8 mouse cellular contexts compared by ENCODE assay signal in the genomic region with DNA sequence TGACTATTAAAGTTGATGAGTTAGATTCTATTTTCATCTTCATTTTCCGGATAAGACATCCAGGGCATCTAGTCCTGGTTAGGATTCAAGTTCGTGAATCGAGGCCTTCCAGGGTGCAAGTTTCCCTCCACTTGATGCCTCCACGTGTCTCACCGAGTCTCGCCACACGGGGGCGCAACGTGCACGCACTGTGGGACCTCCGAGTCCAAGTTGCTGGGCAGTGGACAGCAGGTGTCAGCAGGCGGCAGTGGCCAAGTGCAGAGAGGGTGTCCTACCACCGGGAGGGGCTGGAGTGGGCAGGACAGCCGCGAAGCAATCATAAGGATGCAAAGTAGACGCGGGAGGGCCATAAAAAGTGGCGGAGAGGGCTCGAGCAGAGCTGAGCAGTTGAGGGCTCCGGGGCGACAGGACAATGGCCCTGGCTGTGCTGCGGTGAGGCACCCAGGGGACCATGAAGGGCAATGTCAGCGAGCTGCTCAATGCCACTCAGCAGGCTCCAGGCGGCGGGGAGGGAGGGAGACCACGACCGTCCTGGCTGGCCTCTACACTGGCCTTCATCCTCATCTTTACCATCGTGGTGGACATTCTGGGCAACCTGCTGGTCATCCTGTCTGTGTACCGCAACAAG. TPM values are rescaled to one million over a fixed set of nuclear protein-coding genes. Genes with fewer than 3 reads are reported as not detected.
DNase-seq lines count a peak whose midpoint lies in the region; ATAC-seq and TF ChIP-seq lines count a peak whose summit lies in the region.

A gene (plus strand): TSS at position 379 of the 628 bp plus-strand sequence.

- H3K9me3 ChIP-seq in embryonic facial prominence, embryonic 13.5 days, result no peaks in the 10 kb centered on the region
- no peaks in the 10 kb centered on the region for H3K9me3 ChIP-seq in midbrain, embryonic 10.5 days (replicated peaks)

- 8% methylated on average over 29 of the region's 29 CpGs for WGBS in embryonic facial prominence, embryonic 13.5 days
- WGBS in kidney, adult 2 months, result 6% methylated on average over 29 of the region's 29 CpGs
- WGBS in midbrain, embryonic 10.5 days, result 8% methylated on average over 29 of the region's 29 CpGs
- WGBS in small intestine, adult 2 months, result 8% methylated on average over 29 of the region's 29 CpGs

- peak; percentile 9 for DNase-seq in CD4-positive, CD25-positive, alpha-beta regulatory T cell, adult 2 months (ENCODE audit: low read depth, low spot score)
- peak; percentile 69 for DNase-seq in heart, adult 8-10 months (ENCODE audit: low spot score)
- peak; percentile 87 for DNase-seq in kidney, adult 2 months
- peak; percentile 95 for DNase-seq in left cerebral cortex, postnatal 4 days
- peak; percentile 93 for DNase-seq in midbrain, embryonic 10.5 days (ENCODE audit: low spot score)

- intact Hi-C loops in left cerebral cortex, postnatal 4 days (cut with DNase I), result loop anchor here (2.0 kb wide), 1 partner anchor 168 kb away; no protein-coding TSS in a partner anchor

- peaks cover 4% of the 10 kb centered on the region; the same call in 1 of the 2 replicates for H3K4me1 ChIP-seq in embryonic facial prominence, embryonic 13.5 days
- H3K4me1 ChIP-seq in kidney, adult 2 months (ENCODE audit: control insufficient read depth, insufficient read depth, low read length), result no peaks in the 10 kb centered on the region
- H3K4me1 ChIP-seq in midbrain, embryonic 10.5 days, result peaks cover 20% of the 10 kb centered on the region
- H3K4me1 ChIP-seq in small intestine, adult 2 months (ENCODE audit: control insufficient read depth, insufficient read depth, insufficient read length, low read length), result peaks cover 4% of the 10 kb centered on the region; the same call in 1 of the 2 replicates

- TF ChIP-seq POLR2A in kidney, adult 2 months (IDR thresholded peaks at IDR 0.05; ENCODE audit: low read depth, low read length), result no peak
- TF ChIP-seq POLR2A in small intestine, adult 2 months (IDR thresholded peaks at IDR 0.05; ENCODE audit: low read depth, low read length), result no peak

- no peaks in the 10 kb centered on the region for H3K36me3 ChIP-seq in embryonic facial prominence, embryonic 13.5 days
- no peaks in the 10 kb centered on the region for H3K36me3 ChIP-seq in kidney, adult 2 months (ENCODE audit: control insufficient read depth, insufficient read depth, low read length)
- no peaks in the 10 kb centered on the region for H3K36me3 ChIP-seq in midbrain, embryonic 10.5 days
- no peaks in the 10 kb centered on the region for H3K36me3 ChIP-seq in small intestine, adult 2 months (ENCODE audit: control insufficient read depth, insufficient read depth, low read length)

- H3K9ac ChIP-seq in embryonic facial prominence, embryonic 13.5 days, result no peak within 1 kb of the TSS

- no peak for ATAC-seq in CD4-positive, CD25-positive, alpha-beta regulatory T cell, adult 4 months
- ATAC-seq in embryonic facial prominence, embryonic 13.5 days (ENCODE audit: insufficient number of reproducible peaks, insufficient read depth, low FRiP score, low TSS enrichment, low read depth), result peak; percentile 62; the same call in 1 of the 2 replicates

- H3K27ac ChIP-seq in embryonic facial prominence, embryonic 13.5 days, result no peak within 1 kb of the TSS
- no peak within 1 kb of the TSS for H3K27ac ChIP-seq in kidney, adult 2 months (ENCODE audit: insufficient read depth, low read depth, low read length)
- peak within 1 kb of the TSS; percentile 69 for H3K27ac ChIP-seq in midbrain, embryonic 10.5 days (replicated peaks)
- no peak within 1 kb of the TSS for H3K27ac ChIP-seq in small intestine, adult 2 months (ENCODE audit: insufficient read depth, low read depth, low read length)

- H3K4me2 ChIP-seq in embryonic facial prominence, embryonic 13.5 days, result peak within 1 kb of the TSS; percentile 66

- peak; percentile 100; the same call in 1 of the 2 replicates for TF ChIP-seq CTCF in kidney, adult 2 months (conservative IDR thresholded peaks at IDR 0.05; ENCODE audit: insufficient read depth, insufficient read length, low read depth, low read length)
- TF ChIP-seq CTCF in small intestine, adult 2 months (IDR thresholded peaks at IDR 0.05; ENCODE audit: extremely low read depth, insufficient read length, insufficient replicate concordance, low read depth, low read length), result peak; percentile 92

- peaks cover 7% of the 10 kb centered on the region; the same call in 1 of the 2 replicates for H3K27me3 ChIP-seq in embryonic facial prominence, embryonic 13.5 days
- H3K27me3 ChIP-seq in kidney, adult 2 months (replicated peaks; ENCODE audit: control insufficient read depth, insufficient read depth, low read length), result no peaks in the 10 kb centered on the region
- peaks cover 6% of the 10 kb centered on the region for H3K27me3 ChIP-seq in midbrain, embryonic 10.5 days (ENCODE audit: low read depth, poor library complexity, severe bottlenecking)
- no peaks in the 10 kb centered on the region for H3K27me3 ChIP-seq in small intestine, adult 2 months (ENCODE audit: control insufficient read depth, insufficient read depth, low read length)

- peak within 1 kb of the TSS; percentile 31 for H3K4me3 ChIP-seq in embryonic facial prominence, embryonic 13.5 days
- no peak within 1 kb of the TSS for H3K4me3 ChIP-seq in kidney, adult 2 months (ENCODE audit: insufficient read depth, low read depth, low read length)
- H3K4me3 ChIP-seq in midbrain, embryonic 10.5 days, result peak within 1 kb of the TSS; percentile 55
- H3K4me3 ChIP-seq in small intestine, adult 2 months (ENCODE audit: low read depth, low read length), result peak within 1 kb of the TSS; percentile 15

RNA-seq across cellular contexts. Expression of the gene that starts here (rescaled TPM):
- polyA plus RNA-seq in CD4-positive, CD25-positive, alpha-beta regulatory T cell, adult 4 months (2017; shearing (Covaris generic)), result not detected
- polyA plus RNA-seq in embryonic facial prominence, embryonic 13.5 days (2015; fragmentation: Nextera tagmentation; extraction: Ambion mirVana), result not detected in 2 replicates
- total RNA-seq in heart, adult 8-10 months (2022), result not detected
- polyA plus RNA-seq in kidney, adult 2 months (2012; rRNA removed), result not detected in 2 replicates
- total RNA-seq in left cerebral cortex, postnatal 4 days (2021), result not detected
- 0.36 and 0.43 TPM in 2 replicates for polyA plus RNA-seq in midbrain, embryonic 10.5 days (2016; fragmentation: Nextera tagmentation; extraction: Ambion mirVana)
- 0.20 TPM in 1 of 2 replicates, not detected in the other for polyA plus RNA-seq in small intestine, adult 2 months (2012; rRNA removed)

Comparison
In these comparisons a context has a peak if more than half of its experiments do, and no peak if none do; other contexts are left out.
1. Peak in ATAC-seq, H3K4me3 ChIP-seq and H3K4me2 ChIP-seq in embryonic facial prominence, embryonic 13.5 days; RNA of the gene not detected or under 1 TPM.
2. Peak in DNase-seq in heart, adult 8-10 months; RNA of the gene not detected or under 1 TPM.
3. Peak in DNase-seq in kidney, adult 2 months; RNA of the gene not detected or under 1 TPM.
4. Peak in DNase-seq in left cerebral cortex, postnatal 4 days; RNA of the gene not detected or under 1 TPM.
5. Peak in DNase-seq, H3K4me3 ChIP-seq and H3K27ac ChIP-seq in midbrain, embryonic 10.5 days; RNA of the gene not detected or under 1 TPM.
6. DNase-seq: peak in every context shown above with its lines; median percentile 95 in left cerebral cortex, postnatal 4 days; 93 in midbrain, embryonic 10.5 days; 87 in kidney, adult 2 months; 69 in heart, adult 8-10 months; 9 in CD4-positive, CD25-positive, alpha-beta regulatory T cell, adult 2 months.